Mouse (Mus musculus) limb, embryonic 14.5 days (tissue): Measurements from ENCODE around the gene Morf4l1. TPM values are rescaled to one million over a fixed set of nuclear protein-coding genes. Genes with fewer than 3 reads are reported as not detected.

ENCODE experiments used
- ATAC-seq: fragments of 200-750 bp; cut with Nextera tagmentation; 2 replicates; pipeline ENCODE4 v1.8.0; 2017; ENCODE audit warnings: low read depth, moderate number of reproducible peaks, moderate TSS enrichment; ENCODE audit not compliant: low FRiP score
- DNase-seq: peaks from one replicate; pipeline ENCODE4 v3.0.0-alpha.2; 2015; ENCODE audit warnings: low spot score
- H3K27ac ChIP-seq: fragments of 300-500 bp; sonication (generic); replicated peaks from 2 replicates; pipeline ENCODE4 v1.5.1; 2014; ENCODE audit warnings: low read depth, mild to moderate bottlenecking, low read length, moderate library complexity, mixed read lengths
- H3K27me3 ChIP-seq: fragments of 300-500 bp; sonication (generic); 2 replicates; pipeline ENCODE4 v1.6.1; 2014; ENCODE audit warnings: low read length, mixed read lengths; ENCODE audit not compliant: control insufficient read depth, insufficient read depth
- H3K36me3 ChIP-seq: fragments of 300-500 bp; sonication (generic); 2 replicates; pipeline ENCODE4 v1.6.1; 2014; ENCODE audit warnings: mild to moderate bottlenecking, low read length, moderate library complexity, mixed read lengths; ENCODE audit not compliant: control insufficient read depth, insufficient read depth
- H3K4me1 ChIP-seq: fragments of 300-500 bp; sonication (generic); 2 replicates; pipeline ENCODE4 v1.6.1; 2014; ENCODE audit warnings: antibody characterized with exemption, low read length, mixed read lengths; ENCODE audit not compliant: control insufficient read depth, insufficient read depth
- H3K4me2 ChIP-seq: fragments of 300-500 bp; sonication (generic); replicated peaks from 2 replicates; pipeline ENCODE4 v1.6.1; 2014; ENCODE audit warnings: low read depth, mild to moderate bottlenecking, low read length, moderate library complexity; ENCODE audit not compliant: severe bottlenecking
- H3K4me3 ChIP-seq: fragments of 300-500 bp; sonication (generic); replicated peaks from 2 replicates; pipeline ENCODE4 v1.5.1; 2014; ENCODE audit warnings: low read length
- H3K9ac ChIP-seq: fragments of 300-500 bp; sonication (generic); 2 replicates; pipeline ENCODE4 v1.6.1; 2014; ENCODE audit warnings: mild to moderate bottlenecking, low read depth, low read length, moderate library complexity; ENCODE audit not compliant: severe bottlenecking
- H3K9me3 ChIP-seq: fragments of 300-500 bp; sonication (generic); 2 replicates; pipeline ENCODE4 v1.6.1; 2016; ENCODE audit warnings: low read length; ENCODE audit not compliant: control insufficient read depth
- POLR2A ChIP-seq: fragments of 200-500 bp; IDR thresholded peaks from 2 replicates; pipeline ENCODE4 v1.8.0; 2012; ENCODE audit warnings: inconsistent platforms, mild to moderate bottlenecking, moderate library complexity, borderline replicate concordance; ENCODE audit not compliant: insufficient read depth, insufficient read length; ENCODE audit errors: extremely low read depth
- WGBS: fragments of 180-500 bp; shearing (Covaris S2); extraction: QIAGEN DNeasy Blood & Tissue Kit; methylation state at CpG from one replicate; pipeline ENCODE4 v1.1.7; 2014; 5-methylcytosine and 5-hydroxymethylcytosine counted together
- polyA plus RNA-seq, 2 experiments: library from polyadenylated mRNA; depleted of rRNA in 1 of 2; stranded (reverse) in 1 of 2; unstranded in 1 of 2; fragments of >200 nt; fragmentation: Nextera tagmentation in 1 of 2; extraction: Ambion mirVana in 1 of 2; gene quantifications; 2 replicates each; pipeline versions ENCODE4 v1.2.1 to v1.2.3; 2012 to 2014

The Morf4l1 gene
- polyA plus RNA-seq, 2 experiments, result 464 to 500 TPM

DNA sequence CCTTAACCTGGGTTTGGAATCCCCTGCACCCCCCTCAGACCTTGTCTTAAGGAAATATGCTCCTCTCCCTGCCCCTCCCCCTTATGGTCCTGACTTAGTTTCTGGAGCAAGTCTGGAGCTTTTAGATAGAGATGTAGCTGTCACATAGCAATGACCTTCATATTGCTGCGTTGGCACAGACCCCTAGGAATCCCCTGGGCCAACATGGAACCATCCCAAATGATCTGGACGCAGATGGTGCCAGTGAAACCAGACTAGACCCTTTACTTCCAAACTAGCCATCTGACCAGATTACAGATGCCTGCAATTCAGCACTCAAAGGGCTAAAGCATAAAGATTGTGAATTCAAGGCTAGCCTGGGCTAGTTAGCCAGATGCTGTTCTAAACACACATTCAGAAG, 57.9 kb downstream of the Morf4l1 start:
- H3K36me3 ChIP-seq, result no peaks in the 10 kb centered on the region
- no peak overlapping the region for H3K27ac ChIP-seq
- H3K9me3 ChIP-seq, result no peaks in the 10 kb centered on the region
- no peak for TF ChIP-seq POLR2A
- H3K4me1 ChIP-seq, result no peaks in the 10 kb centered on the region; the same call in 1 of the 2 replicates
- H3K4me3 ChIP-seq, result no peak overlapping the region
- no peak overlapping the region for H3K9ac ChIP-seq
- DNase-seq (no peak), ATAC-seq (no peak)
- WGBS, result 92% methylated on average over 2 of the region's 2 CpGs
- H3K4me2 ChIP-seq, result no peak overlapping the region
- H3K27me3 ChIP-seq, result no peaks in the 10 kb centered on the region

GRCm38 (mm10) chr9:90055911-90056310, 58.7 kb downstream of the Morf4l1 start:
- Histone ChIP-seq H3K9ac (no peak overlapping the region), H3K36me3 (no peaks in the 10 kb centered on the region), H3K27ac (no peak overlapping the region), H3K9me3 (no peaks in the 10 kb centered on the region), H3K4me2 (no peak overlapping the region), H3K27me3 (no peaks in the 10 kb centered on the region), H3K4me3 (no peak overlapping the region), H3K4me1 (no peaks in the 10 kb centered on the region; the same call in 1 of the 2 replicates)
- TF ChIP-seq POLR2A, result no peak
- DNase-seq, result no peak
- ATAC-seq, result no peak
- 53% methylated on average over 3 of the region's 3 CpGs for WGBS

GRCm38 (mm10) chr9:90055409-90055808, 59.2 kb downstream of the Morf4l1 start:
- H3K36me3 ChIP-seq, result no peaks in the 10 kb centered on the region
- no peaks in the 10 kb centered on the region for H3K9me3 ChIP-seq
- no peak for ATAC-seq
- no peak overlapping the region for H3K27ac ChIP-seq
- no peaks in the 10 kb centered on the region; the same call in 1 of the 2 replicates for H3K4me1 ChIP-seq
- H3K9ac ChIP-seq, result no peak overlapping the region
- no peak for TF ChIP-seq POLR2A
- no peak for DNase-seq
- H3K4me3 ChIP-seq, result no peak overlapping the region
- WGBS, result 54% methylated on average over 5 of the region's 5 CpGs
- H3K27me3 ChIP-seq, result no peaks in the 10 kb centered on the region
- H3K4me2 ChIP-seq, result no peak overlapping the region; the same call in 1 of the 2 replicates

- Histone ChIP-seq H3K27ac (no peak overlapping the region), H3K4me1 (no peaks in the 10 kb centered on the region; the same call in 1 of the 2 replicates), H3K4me2 (peak overlapping the region; percentile 97), H3K27me3 (no peaks in the 10 kb centered on the region), H3K4me3 (peak overlapping the region; percentile 49), H3K9me3 (no peaks in the 10 kb centered on the region), H3K9ac (peak overlapping the region; percentile 66), H3K36me3 (no peaks in the 10 kb centered on the region)
- ATAC-seq, result peak; percentile 71
- DNase-seq, result peak; percentile 59
- WGBS, result under 1% methylated on average over 28 of the region's 37 CpGs
- no peak for TF ChIP-seq POLR2A
Measured at GRCm38 (mm10) chr9:90054371-90055145, 60.0 kb downstream of the Morf4l1 start.

GRCm38 (mm10) chr9:90053852-90054251, 60.7 kb downstream of the Morf4l1 start, which contains the start of gene Ctsh:
Ctsh (plus strand) TSS chr9:90054152.
- peak within 1 kb of the TSS; percentile 49 for H3K4me3 ChIP-seq
- WGBS, result 67% methylated on average over 2 of the region's 2 CpGs
- no peak within 1 kb of the TSS for H3K27ac ChIP-seq
- no peaks in the 10 kb centered on the region for H3K27me3 ChIP-seq
- ATAC-seq (no peak), DNase-seq (no peak)
- peak within 1 kb of the TSS; percentile 66 for H3K9ac ChIP-seq
- H3K36me3 ChIP-seq, result no peaks in the 10 kb centered on the region
- TF ChIP-seq POLR2A, result no peak
- no peaks in the 10 kb centered on the region for H3K9me3 ChIP-seq
- H3K4me1 ChIP-seq, result no peaks in the 10 kb centered on the region; the same call in 1 of the 2 replicates
- peak within 1 kb of the TSS; percentile 97 for H3K4me2 ChIP-seq
